Mouse (Mus musculus): ENCODE measurements around the gene Eml3.

DNA sequence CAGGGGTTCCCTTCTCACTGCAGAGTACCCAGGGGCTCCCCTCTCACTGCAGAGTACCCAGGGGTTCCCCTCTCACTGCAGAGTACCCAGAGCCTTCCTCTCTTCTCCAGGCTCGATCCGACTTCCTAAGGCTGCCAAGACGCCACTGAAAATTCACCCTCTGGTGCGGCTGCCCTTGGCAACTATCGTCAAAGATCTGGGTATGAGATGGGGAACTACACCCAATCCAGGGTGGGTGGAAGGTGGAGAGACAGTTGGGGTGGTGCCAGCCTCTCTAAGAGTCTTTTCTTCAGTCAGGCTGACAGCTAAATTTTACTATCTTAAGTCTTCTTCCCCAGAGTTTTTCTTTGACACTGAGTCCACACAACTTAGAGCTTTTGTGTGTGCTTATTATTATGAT lies 20.8 kb downstream of the Eml3 start:
- TF ChIP-seq POLR2A (IDR thresholded peaks at IDR 0.05; ENCODE audit: low read depth, low read length), result no peak
- TF ChIP-seq CTCF (IDR thresholded peaks at IDR 0.05; ENCODE audit: extremely low read depth, insufficient read depth, insufficient read length, insufficient replicate concordance), result no peak

All from spleen, adult 2 months (tissue).